Mouse (Mus musculus) ES-E14 (cell line): ENCODE measurements at regions not wholly inside any gene's neighbourhood (a gene's known extent, or its start where the extent isn't known, plus 50 kb on each side); places are given as distances from the start of the nearest gene placed in this dataset.

Experiments used
- CHD2 ChIP-seq: IDR thresholded peaks from 2 replicates; pipeline ENCODE4 v1.6.1; 2014; ENCODE audit warnings: mild to moderate bottlenecking, low read depth, low read length, inconsistent platforms
- HCFC1 ChIP-seq: IDR thresholded peaks from 2 replicates; pipeline ENCODE4 v1.6.1; 2012; ENCODE audit warnings: low read length, inconsistent platforms, borderline replicate concordance; ENCODE audit not compliant: insufficient read depth
- MAFK ChIP-seq: IDR thresholded peaks from 2 replicates; pipeline ENCODE4 v1.6.1; 2014; ENCODE audit warnings: mild to moderate bottlenecking, low read depth, low read length, inconsistent platforms; ENCODE audit not compliant: insufficient read depth
- ZC3H11A ChIP-seq: IDR thresholded peaks from 2 replicates; pipeline ENCODE4 v1.6.1; 2012; ENCODE audit warnings: low read depth, mild to moderate bottlenecking, inconsistent platforms, low read length, borderline replicate concordance
- ZNF384 ChIP-seq: IDR thresholded peaks from 2 replicates; pipeline ENCODE4 v1.6.1; 2012; ENCODE audit warnings: low read depth, low read length, inconsistent platforms

GRCm38 (mm10) chr2:19753479-19753878 lies 95.9 kb downstream of the Otud1 start:
- TF ChIP-seq ZNF384 (no peak), ZC3H11A (no peak), MAFK (no peak), CHD2 (no peak), HCFC1 (no peak)
